Mouse (Mus musculus): ENCODE measurements around the gene Grik2.

DNA sequence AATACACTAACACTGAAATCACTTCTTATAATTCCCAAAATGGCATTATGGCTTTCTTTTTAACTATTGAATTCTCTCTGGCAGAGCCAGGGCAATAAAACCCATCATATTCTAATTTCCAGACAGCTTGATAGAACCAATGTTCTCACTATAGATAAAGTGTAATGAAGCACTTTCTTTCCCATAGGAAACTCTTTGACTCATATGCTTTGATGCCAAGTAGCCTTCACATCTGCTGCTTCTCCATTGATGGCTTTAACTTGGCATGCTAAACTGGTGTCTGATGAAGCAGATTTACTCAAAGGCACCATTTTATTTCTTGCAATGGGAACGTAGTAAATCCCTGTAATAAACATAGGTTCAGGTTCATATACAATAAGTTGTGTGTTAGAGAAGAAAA lies 568.5 kb downstream of the Grik2 start:
- TF ChIP-seq POLR2A (IDR thresholded peaks at IDR 0.05; ENCODE audit: control insufficient read depth, extremely low read depth, insufficient read depth, low read length, poor library complexity) (no peak), CTCF (IDR thresholded peaks at IDR 0.05; ENCODE audit: borderline replicate concordance, control insufficient read depth, extremely low read depth, insufficient read depth, low read length, poor library complexity) (no peak)

Measured in thymus, adult 2 months (tissue).